Mouse (Mus musculus): ENCODE results near the gene Zmynd10. TPM values are rescaled to one million over a fixed set of nuclear protein-coding genes. Genes with fewer than 3 reads are reported as not detected.

Gene Zmynd10
- polyA plus RNA-seq, 1 experiment from 2014 or later = 0.74 TPM

- no peaks in the 10 kb centered on the region; the same call in 1 of the 2 replicates for H3K36me3 ChIP-seq (ENCODE audit: control insufficient read depth, insufficient read depth, low read length)
- no peak overlapping the region for H3K4me2 ChIP-seq (replicated peaks; ENCODE audit: low read depth, low read length)
- no peak overlapping the region for H3K27ac ChIP-seq (ENCODE audit: low read length)
- H3K9ac ChIP-seq (replicated peaks; ENCODE audit: low read depth, low read length) = no peak overlapping the region
- ATAC-seq (ENCODE audit: insufficient number of reproducible peaks, insufficient read depth, low FRiP score, low read depth) = no peak
- peaks cover 11% of the 10 kb centered on the region for H3K4me1 ChIP-seq (ENCODE audit: control insufficient read depth, insufficient read depth, low read length)
- H3K9me3 ChIP-seq (ENCODE audit: control insufficient read depth, low read depth, low read length) = no peaks in the 10 kb centered on the region
- WGBS = 90% methylated on average over 14 of the region's 14 CpGs
- H3K27me3 ChIP-seq (ENCODE audit: control insufficient read depth, insufficient read depth, low read length) = no peaks in the 10 kb centered on the region
- H3K4me3 ChIP-seq (ENCODE audit: low read depth, low read length) = no peak overlapping the region
Observed at GRCm38 (mm10) chr9:107583174-107583573, 36.1 kb downstream of the Zmynd10 start.

- no peaks in the 10 kb centered on the region for H3K9me3 ChIP-seq (ENCODE audit: control insufficient read depth, low read depth, low read length)
- H3K4me2 ChIP-seq (replicated peaks; ENCODE audit: low read depth, low read length) = no peak overlapping the region
- no peak for ATAC-seq (ENCODE audit: insufficient number of reproducible peaks, insufficient read depth, low FRiP score, low read depth)
- WGBS = 85% methylated on average over 5 of the region's 5 CpGs
- no peak overlapping the region for H3K4me3 ChIP-seq (ENCODE audit: low read depth, low read length)
- H3K4me1 ChIP-seq (ENCODE audit: control insufficient read depth, insufficient read depth, low read length) = peaks cover 13% of the 10 kb centered on the region
- peaks cover 19% of the 10 kb centered on the region for H3K36me3 ChIP-seq (ENCODE audit: control insufficient read depth, insufficient read depth, low read length)
- no peaks in the 10 kb centered on the region for H3K27me3 ChIP-seq (ENCODE audit: control insufficient read depth, insufficient read depth, low read length)
- no peak overlapping the region for H3K9ac ChIP-seq (replicated peaks; ENCODE audit: low read depth, low read length)
- H3K27ac ChIP-seq (ENCODE audit: low read length) = no peak overlapping the region
Observed at GRCm38 (mm10) chr9:107586504-107586903, 39.4 kb downstream of the Zmynd10 start.

GRCm38 (mm10) chr9:107586974-107587832 lies 40.1 kb downstream of the Zmynd10 start, which contains the start of gene Ifrd2:
TSS of gene Ifrd2 (plus strand) at chr9:107587642.
- Histone ChIP-seq H3K4me2 (replicated peaks; ENCODE audit: low read depth, low read length) (peak within 1 kb of the TSS; percentile 78), H3K27me3 (ENCODE audit: control insufficient read depth, insufficient read depth, low read length) (no peaks in the 10 kb centered on the region), H3K9ac (replicated peaks; ENCODE audit: low read depth, low read length) (peak within 1 kb of the TSS; percentile 61), H3K4me3 (ENCODE audit: low read depth, low read length) (peak within 1 kb of the TSS; percentile 69), H3K27ac (ENCODE audit: low read length) (no peak within 1 kb of the TSS), H3K9me3 (ENCODE audit: control insufficient read depth, low read depth, low read length) (no peaks in the 10 kb centered on the region), H3K36me3 (ENCODE audit: control insufficient read depth, insufficient read depth, low read length) (peaks cover 26% of the 10 kb centered on the region), H3K4me1 (ENCODE audit: control insufficient read depth, insufficient read depth, low read length) (peaks cover 10% of the 10 kb centered on the region)
- peak; percentile 98 for ATAC-seq (ENCODE audit: insufficient number of reproducible peaks, insufficient read depth, low FRiP score, low read depth)
- 12% methylated on average over 46 of the region's 46 CpGs for WGBS

GRCm38 (mm10) chr9:107587833-107588639 lies 40.9 kb downstream of the Zmynd10 start:
- Histone ChIP-seq H3K9ac (replicated peaks; ENCODE audit: low read depth, low read length) (peak overlapping the region; percentile 61), H3K36me3 (ENCODE audit: control insufficient read depth, insufficient read depth, low read length) (peaks cover 32% of the 10 kb centered on the region), H3K27ac (ENCODE audit: low read length) (no peak overlapping the region), H3K4me3 (ENCODE audit: low read depth, low read length) (peak overlapping the region; percentile 69), H3K4me1 (ENCODE audit: control insufficient read depth, insufficient read depth, low read length) (peaks cover 10% of the 10 kb centered on the region), H3K27me3 (ENCODE audit: control insufficient read depth, insufficient read depth, low read length) (no peaks in the 10 kb centered on the region), H3K4me2 (replicated peaks; ENCODE audit: low read depth, low read length) (peak overlapping the region; percentile 78), H3K9me3 (ENCODE audit: control insufficient read depth, low read depth, low read length) (no peaks in the 10 kb centered on the region)
- 3% methylated on average over 33 of the region's 33 CpGs for WGBS
- ATAC-seq (ENCODE audit: insufficient number of reproducible peaks, insufficient read depth, low FRiP score, low read depth) = no peak

GRCm38 (mm10) chr9:107590058-107590772 lies 43.1 kb downstream of the Zmynd10 start:
- 79% methylated on average over 25 of the region's 25 CpGs for WGBS
- no peaks in the 10 kb centered on the region for H3K9me3 ChIP-seq (ENCODE audit: control insufficient read depth, low read depth, low read length)
- H3K4me2 ChIP-seq (replicated peaks; ENCODE audit: low read depth, low read length) = 0 out of 2 replicates have a peak overlapping the region, but pooled peaks have one; percentile 5
- no peak overlapping the region for H3K4me3 ChIP-seq (ENCODE audit: low read depth, low read length)
- peaks cover 10% of the 10 kb centered on the region for H3K4me1 ChIP-seq (ENCODE audit: control insufficient read depth, insufficient read depth, low read length)
- H3K9ac ChIP-seq (replicated peaks; ENCODE audit: low read depth, low read length) = no peak overlapping the region
- ATAC-seq (ENCODE audit: insufficient number of reproducible peaks, insufficient read depth, low FRiP score, low read depth) = no peak; the same call in 1 of the 2 replicates
- no peaks in the 10 kb centered on the region for H3K27me3 ChIP-seq (ENCODE audit: control insufficient read depth, insufficient read depth, low read length)
- 0 out of 2 replicates have a peak overlapping the region, but pooled peaks have one; percentile 27 for H3K27ac ChIP-seq (ENCODE audit: low read length)
- H3K36me3 ChIP-seq (ENCODE audit: control insufficient read depth, insufficient read depth, low read length) = peaks cover 38% of the 10 kb centered on the region

GRCm38 (mm10) chr9:107590773-107591060 lies 43.6 kb downstream of the Zmynd10 start:
- 0 out of 2 replicates have a peak overlapping the region, but pooled peaks have one; percentile 5 for H3K4me2 ChIP-seq (replicated peaks; ENCODE audit: low read depth, low read length)
- no peaks in the 10 kb centered on the region for H3K9me3 ChIP-seq (ENCODE audit: control insufficient read depth, low read depth, low read length)
- peaks cover 10% of the 10 kb centered on the region for H3K4me1 ChIP-seq (ENCODE audit: control insufficient read depth, insufficient read depth, low read length)
- 89% methylated on average over 6 of the region's 6 CpGs for WGBS
- no peak overlapping the region for H3K9ac ChIP-seq (replicated peaks; ENCODE audit: low read depth, low read length)
- no peak overlapping the region for H3K4me3 ChIP-seq (ENCODE audit: low read depth, low read length)
- no peak overlapping the region for H3K27ac ChIP-seq (ENCODE audit: low read length)
- no peak for ATAC-seq (ENCODE audit: insufficient number of reproducible peaks, insufficient read depth, low FRiP score, low read depth)
- H3K36me3 ChIP-seq (ENCODE audit: control insufficient read depth, insufficient read depth, low read length) = peaks cover 38% of the 10 kb centered on the region
- H3K27me3 ChIP-seq (ENCODE audit: control insufficient read depth, insufficient read depth, low read length) = no peaks in the 10 kb centered on the region

GRCm38 (mm10) chr9:107593101-107593976 lies 46.2 kb downstream of the Zmynd10 start:
- H3K4me3 ChIP-seq (ENCODE audit: low read depth, low read length) = no peak overlapping the region
- WGBS = 82% methylated on average over 11 of the region's 11 CpGs
- no peak overlapping the region for H3K4me2 ChIP-seq (replicated peaks; ENCODE audit: low read depth, low read length)
- H3K4me1 ChIP-seq (ENCODE audit: control insufficient read depth, insufficient read depth, low read length) = peaks cover 7% of the 10 kb centered on the region
- no peak for ATAC-seq (ENCODE audit: insufficient number of reproducible peaks, insufficient read depth, low FRiP score, low read depth)
- no peaks in the 10 kb centered on the region for H3K27me3 ChIP-seq (ENCODE audit: control insufficient read depth, insufficient read depth, low read length)
- H3K27ac ChIP-seq (ENCODE audit: low read length) = no peak overlapping the region
- H3K9me3 ChIP-seq (ENCODE audit: control insufficient read depth, low read depth, low read length) = no peaks in the 10 kb centered on the region
- H3K36me3 ChIP-seq (ENCODE audit: control insufficient read depth, insufficient read depth, low read length) = peaks cover 42% of the 10 kb centered on the region
- no peak overlapping the region for H3K9ac ChIP-seq (replicated peaks; ENCODE audit: low read depth, low read length)

Data from stomach, embryonic 14.5 days (tissue).